Mouse (Mus musculus) cerebellum, postnatal 10 days (tissue): ENCODE results near the gene Vmn2r6.
"Not testable (repeated sequence)": the region's sequence is repeated elsewhere in the genome, so short reads cannot be mapped to it uniquely, and the experiment has no call there.

Experiments used
- DNase-seq, 2 experiments: peaks; one replicate each; pipeline ENCODE4 v3.0.0; 2021; ENCODE audit warnings: mixed read lengths in 2 of 2

The Vmn2r6 gene

GRCm38 (mm10) chr3:64565730-64566129, at the start of gene Vmn2r6:
Gene Vmn2r6, minus strand, starts transcription at chr3:64565830.
- not testable (repeated sequence) for DNase-seq

GRCm38 (mm10) chr3:64587618-64588017, 22.0 kb upstream of the Vmn2r6 start:
- peak; percentile 52 to 57 for DNase-seq

GRCm38 (mm10) chr3:64568793-64569192, 3.2 kb upstream of the Vmn2r6 start:
- DNase-seq = not testable (repeated sequence)

- DNase-seq = not testable (repeated sequence)
Measured at GRCm38 (mm10) chr3:64523585-64523984, 42.0 kb downstream of the Vmn2r6 start.

GRCm38 (mm10) chr3:64509742-64510141, 55.9 kb downstream of the Vmn2r6 start, which contains the start of gene Vmn2r5:
Gene Vmn2r5, minus strand, starts transcription at chr3:64509842.
- not testable (repeated sequence) for DNase-seq
